Mouse (Mus musculus): Measurements from ENCODE around the gene Slc5a5. TPM values are rescaled to one million over a fixed set of nuclear protein-coding genes. Genes with fewer than 3 reads are reported as not detected.

The Slc5a5 gene
- polyA plus RNA-seq, 1 experiment, result 3.0 TPM

- Histone ChIP-seq H3K4me3 (no peak overlapping the region), H3K36me3 (ENCODE audit: control insufficient read depth, insufficient read depth) (peaks cover 6% of the 10 kb centered on the region), H3K27me3 (ENCODE audit: control insufficient read depth, insufficient read depth, insufficient read length) (no peaks in the 10 kb centered on the region), H3K4me2 (ENCODE audit: low read depth) (no peak overlapping the region), H3K79me2 (ENCODE audit: control insufficient read depth, insufficient read depth) (peaks cover 19% of the 10 kb centered on the region), H3ac (ENCODE audit: control insufficient read depth, insufficient read length) (no peak overlapping the region)
- TF ChIP-seq MYOD1 (IDR thresholded peaks at IDR 0.05; ENCODE audit: control insufficient read depth in 1 of 3, insufficient read length in 2 of 3, low read depth in 2 of 3) (no peak), REST (IDR thresholded peaks at IDR 0.05; ENCODE audit: insufficient read depth, insufficient read length) (no peak), MAX (IDR thresholded peaks at IDR 0.05; ENCODE audit: low read depth) (no peak), MYOG (IDR thresholded peaks at IDR 0.05; ENCODE audit: control insufficient read depth in 1 of 3, insufficient read depth in 1 of 3, insufficient read length in 2 of 3, low read depth in 2 of 3) (no peak), SRF (IDR thresholded peaks at IDR 0.05; ENCODE audit: control insufficient read depth, insufficient read length, low read depth) (no peak), CEBPB (IDR thresholded peaks at IDR 0.05; ENCODE audit: insufficient read depth, poor library complexity, severe bottlenecking) (no peak), USF1 (IDR thresholded peaks at IDR 0.05; ENCODE audit: low read depth) (no peak), TCF12 (IDR thresholded peaks at IDR 0.05; ENCODE audit: insufficient read depth, poor library complexity, severe bottlenecking) (no peak), TCF3 (IDR thresholded peaks at IDR 0.05; ENCODE audit: insufficient read length, low read depth) (no peak), POLR2AphosphoS2 (IDR thresholded peaks at IDR 0.05; ENCODE audit: insufficient read length, low read depth) (no peak)
Measured at GRCm38 (mm10) chr8:70913523-70913922, 21.0 kb upstream of the Slc5a5 start.

- Histone ChIP-seq H3K79me2 (ENCODE audit: control insufficient read depth, insufficient read depth) (peaks cover 23% of the 10 kb centered on the region), H3ac (ENCODE audit: control insufficient read depth, insufficient read length) (no peak overlapping the region), H3K4me3 (no peak overlapping the region), H3K4me2 (ENCODE audit: low read depth) (no peak overlapping the region), H3K36me3 (ENCODE audit: control insufficient read depth, insufficient read depth) (peaks cover 4% of the 10 kb centered on the region), H3K27me3 (ENCODE audit: control insufficient read depth, insufficient read depth, insufficient read length) (no peaks in the 10 kb centered on the region)
- no peak for TF ChIP-seq CEBPB (IDR thresholded peaks at IDR 0.05; ENCODE audit: insufficient read depth, poor library complexity, severe bottlenecking)
- no peak for TF ChIP-seq POLR2AphosphoS2 (IDR thresholded peaks at IDR 0.05; ENCODE audit: insufficient read length, low read depth)
- no peak for TF ChIP-seq TCF12 (IDR thresholded peaks at IDR 0.05; ENCODE audit: insufficient read depth, poor library complexity, severe bottlenecking)
- TF ChIP-seq POLR2A (IDR thresholded peaks at IDR 0.05; ENCODE audit: insufficient read length, low read depth), result no peak
Measured at GRCm38 (mm10) chr8:70912955-70913354, 20.4 kb upstream of the Slc5a5 start.

DNA sequence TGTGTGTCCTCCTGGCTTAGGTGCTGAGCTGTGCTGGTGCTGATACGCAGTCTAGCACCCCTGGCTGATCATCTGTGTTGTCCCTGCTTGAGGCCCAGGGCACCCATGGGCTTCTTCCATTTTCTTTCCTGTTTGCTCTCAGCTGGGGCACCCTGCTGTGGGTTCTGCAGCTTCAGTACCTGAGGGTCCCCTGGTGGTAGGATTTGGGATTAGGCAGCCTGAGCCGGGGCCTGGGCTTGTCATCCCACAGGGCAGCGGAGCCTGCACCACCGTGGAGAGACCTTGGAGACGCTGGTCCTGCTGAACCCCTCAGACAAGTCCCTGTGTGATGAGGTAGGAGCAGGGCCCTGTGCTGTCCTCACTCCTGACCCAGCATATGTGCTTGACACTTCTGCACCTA lies 19.0 kb upstream of the Slc5a5 start:
- H3K27me3 ChIP-seq (ENCODE audit: control insufficient read depth, insufficient read depth, insufficient read length), result no peaks in the 10 kb centered on the region
- peaks cover 37% of the 10 kb centered on the region for H3K79me2 ChIP-seq (ENCODE audit: control insufficient read depth, insufficient read depth)
- H3K36me3 ChIP-seq (ENCODE audit: control insufficient read depth, insufficient read depth), result peaks cover 4% of the 10 kb centered on the region
- H3ac ChIP-seq (ENCODE audit: control insufficient read depth, insufficient read length), result no peak overlapping the region
- no peak overlapping the region for H3K4me3 ChIP-seq
- no peak overlapping the region for H3K4me2 ChIP-seq (ENCODE audit: low read depth)
- TF ChIP-seq E2F4 (IDR thresholded peaks at IDR 0.05; ENCODE audit: insufficient read depth) (no peak), REST (IDR thresholded peaks at IDR 0.05; ENCODE audit: insufficient read depth, insufficient read length) (no peak), SRF (IDR thresholded peaks at IDR 0.05; ENCODE audit: control insufficient read depth, insufficient read length, low read depth) (no peak), POLR2A (IDR thresholded peaks at IDR 0.05; ENCODE audit: insufficient read length, low read depth) (no peak), MAX (IDR thresholded peaks at IDR 0.05; ENCODE audit: low read depth) (no peak), TCF12 (IDR thresholded peaks at IDR 0.05; ENCODE audit: insufficient read depth, poor library complexity, severe bottlenecking) (no peak), POLR2AphosphoS2 (IDR thresholded peaks at IDR 0.05; ENCODE audit: insufficient read length, low read depth) (no peak), MYOD1 (IDR thresholded peaks at IDR 0.05; ENCODE audit: control insufficient read depth in 1 of 3, insufficient read length in 2 of 3, low read depth in 2 of 3) (no peak), MYOG (IDR thresholded peaks at IDR 0.05; ENCODE audit: control insufficient read depth in 1 of 3, insufficient read depth in 1 of 3, insufficient read length in 2 of 3, low read depth in 2 of 3) (no peak), TCF3 (IDR thresholded peaks at IDR 0.05; ENCODE audit: insufficient read length, low read depth) (no peak), CEBPB (IDR thresholded peaks at IDR 0.05; ENCODE audit: insufficient read depth, poor library complexity, severe bottlenecking) (no peak), USF1 (IDR thresholded peaks at IDR 0.05; ENCODE audit: low read depth) (no peak)

DNA sequence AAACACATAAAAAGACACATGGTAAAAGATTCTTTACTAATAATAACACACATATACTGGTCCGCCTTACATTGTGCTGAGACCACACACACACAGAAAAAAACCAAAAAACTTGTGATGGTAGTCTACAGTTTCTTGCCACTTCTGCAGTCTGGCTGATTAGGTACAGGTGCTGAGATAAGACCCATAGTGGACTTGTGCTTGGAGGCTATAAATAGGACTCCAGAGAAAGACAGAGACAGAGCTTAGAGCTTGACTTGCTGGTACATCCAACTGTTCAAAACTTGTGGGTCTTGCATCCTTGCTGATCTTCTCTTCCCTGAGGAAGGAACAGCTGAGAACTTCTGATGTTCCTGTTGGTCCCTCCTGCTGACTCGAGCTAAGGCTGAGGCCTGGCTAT lies 15.0 kb upstream of the Slc5a5 start:
- H3K4me2 ChIP-seq (ENCODE audit: low read depth), result no peak overlapping the region
- no peak for TF ChIP-seq TCF3 (IDR thresholded peaks at IDR 0.05; ENCODE audit: insufficient read length, low read depth)
- TF ChIP-seq CEBPB (IDR thresholded peaks at IDR 0.05; ENCODE audit: insufficient read depth, poor library complexity, severe bottlenecking), result no peak
- TF ChIP-seq MYOG (IDR thresholded peaks at IDR 0.05; ENCODE audit: control insufficient read depth in 1 of 3, insufficient read depth in 1 of 3, insufficient read length in 2 of 3, low read depth in 2 of 3), result peak in 1 of 3 experiments; percentile 34
- H3K4me3 ChIP-seq, result no peak overlapping the region

DNA sequence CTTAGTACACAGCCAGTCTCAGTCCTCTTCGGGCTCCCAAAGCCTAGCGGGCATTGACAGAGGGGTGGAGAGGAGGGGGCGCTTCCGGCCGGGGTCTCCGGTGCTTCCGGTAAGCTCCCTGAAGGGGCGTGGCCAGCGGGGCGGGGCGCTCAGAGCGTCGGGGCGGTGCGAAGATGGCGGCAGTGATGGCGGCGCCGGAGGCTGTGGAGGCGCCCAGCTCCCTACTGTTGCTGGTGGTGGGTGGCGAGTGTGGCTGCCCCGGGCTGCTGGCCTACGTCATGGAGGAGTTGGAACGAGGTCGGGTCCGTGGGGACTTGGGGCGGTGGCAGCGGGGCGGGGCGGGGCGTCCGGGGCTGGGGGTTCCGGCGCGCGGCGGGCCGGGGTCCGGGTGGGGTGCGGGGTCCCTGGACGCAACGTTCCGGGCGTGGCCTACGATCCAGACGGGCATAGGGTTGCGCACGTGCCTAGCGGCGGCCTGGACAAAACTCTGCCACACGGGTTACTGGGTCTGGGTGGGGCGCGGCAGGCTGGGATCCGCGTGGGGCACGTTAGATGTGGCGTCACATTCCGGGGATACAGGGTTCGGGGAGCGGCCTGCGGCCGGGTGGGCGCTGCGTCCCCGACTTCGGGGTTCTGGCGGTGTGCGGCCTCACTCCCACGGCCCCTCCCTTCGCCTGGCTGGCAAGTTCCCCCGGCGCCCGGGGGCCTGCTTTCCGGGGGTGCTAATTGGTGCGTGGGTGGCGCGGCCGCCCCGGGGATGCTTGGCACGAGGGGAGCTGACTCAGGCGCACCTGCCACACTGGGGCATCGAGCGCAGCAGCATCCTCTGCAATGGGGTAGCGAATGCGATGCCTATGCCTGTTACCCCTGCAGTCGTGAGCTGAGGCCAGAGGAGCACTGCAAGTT lies 13.5 kb upstream of the Slc5a5 start, which contains the start of gene Map1s:
Gene Map1s (plus strand): TSS at position 102 of the 906 bp plus-strand sequence.
- peak within 1 kb of the TSS; percentile 85 for H3ac ChIP-seq (ENCODE audit: control insufficient read depth, insufficient read length)
- peaks cover 35% of the 10 kb centered on the region for H3K79me2 ChIP-seq (ENCODE audit: control insufficient read depth, insufficient read depth)
- peak within 1 kb of the TSS; percentile 46 for H3K4me3 ChIP-seq
- no peaks in the 10 kb centered on the region for H3K36me3 ChIP-seq (ENCODE audit: control insufficient read depth, insufficient read depth)
- peak within 1 kb of the TSS; percentile 85 for H3K4me2 ChIP-seq (ENCODE audit: low read depth)
- TF ChIP-seq MAX (IDR thresholded peaks at IDR 0.05; ENCODE audit: low read depth) (no peak), CEBPB (IDR thresholded peaks at IDR 0.05; ENCODE audit: insufficient read depth, poor library complexity, severe bottlenecking) (no peak), USF1 (IDR thresholded peaks at IDR 0.05; ENCODE audit: low read depth) (no peak), POLR2A (IDR thresholded peaks at IDR 0.05; ENCODE audit: insufficient read length, low read depth) (peak; percentile 89), POLR2AphosphoS2 (IDR thresholded peaks at IDR 0.05; ENCODE audit: insufficient read length, low read depth) (peak; percentile 84), MYOG (IDR thresholded peaks at IDR 0.05; ENCODE audit: control insufficient read depth in 1 of 3, insufficient read depth in 1 of 3, insufficient read length in 2 of 3, low read depth in 2 of 3) (peak in 2 of 3 experiments; percentile 87 to 88), REST (IDR thresholded peaks at IDR 0.05; ENCODE audit: insufficient read depth, insufficient read length) (peak; percentile 27), MYOD1 (IDR thresholded peaks at IDR 0.05; ENCODE audit: control insufficient read depth in 1 of 3, insufficient read length in 2 of 3, low read depth in 2 of 3) (peak in 2 of 3 experiments; percentile 93 to 95), E2F4 (IDR thresholded peaks at IDR 0.05; ENCODE audit: insufficient read depth) (no peak)
- no peaks in the 10 kb centered on the region for H3K27me3 ChIP-seq (ENCODE audit: control insufficient read depth, insufficient read depth, insufficient read length)

More for the DNA sequence above, 15.0 kb upstream of the Slc5a5 start:
- H3ac ChIP-seq (ENCODE audit: control insufficient read depth, insufficient read length), result no peak overlapping the region
- no peaks in the 10 kb centered on the region for H3K27me3 ChIP-seq (ENCODE audit: control insufficient read depth, insufficient read depth, insufficient read length)
- peaks cover 39% of the 10 kb centered on the region for H3K79me2 ChIP-seq (ENCODE audit: control insufficient read depth, insufficient read depth)
- H3K36me3 ChIP-seq (ENCODE audit: control insufficient read depth, insufficient read depth), result peaks cover 4% of the 10 kb centered on the region
